Mouse (Mus musculus): ENCODE data around the gene Sel1l. TPM values are rescaled to one million over a fixed set of nuclear protein-coding genes. Genes with fewer than 3 reads are reported as not detected.
A peak's percentile ranks its signal among the peaks of the same experiment; 100 is the strongest.

The Sel1l gene
- total RNA-seq, 2 experiments from 2014 or later: 165 to 179 TPM

DNA sequence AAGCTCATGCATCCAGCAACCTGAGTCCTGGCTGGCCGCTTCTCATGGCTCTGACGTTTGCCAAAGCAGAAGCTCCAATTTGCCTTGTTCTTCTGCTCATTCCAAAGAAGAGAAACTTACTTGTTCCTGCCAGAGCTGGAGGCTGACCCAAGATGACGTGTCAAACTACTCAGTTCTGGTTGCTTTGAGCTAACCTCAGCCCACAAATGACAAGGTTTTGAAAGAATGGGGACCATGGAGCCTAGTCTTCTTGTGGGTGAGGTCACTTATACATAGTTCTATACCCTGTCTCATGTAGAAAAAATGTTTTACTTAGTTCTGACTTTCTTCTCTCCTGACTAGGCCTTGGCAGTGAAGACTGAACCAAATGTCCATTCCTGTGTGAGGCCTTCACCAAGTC lies 68.4 kb downstream of the Sel1l start:
- no peak for DNase-seq (ENCODE audit: low spot score in 2 of 2)

DNA sequence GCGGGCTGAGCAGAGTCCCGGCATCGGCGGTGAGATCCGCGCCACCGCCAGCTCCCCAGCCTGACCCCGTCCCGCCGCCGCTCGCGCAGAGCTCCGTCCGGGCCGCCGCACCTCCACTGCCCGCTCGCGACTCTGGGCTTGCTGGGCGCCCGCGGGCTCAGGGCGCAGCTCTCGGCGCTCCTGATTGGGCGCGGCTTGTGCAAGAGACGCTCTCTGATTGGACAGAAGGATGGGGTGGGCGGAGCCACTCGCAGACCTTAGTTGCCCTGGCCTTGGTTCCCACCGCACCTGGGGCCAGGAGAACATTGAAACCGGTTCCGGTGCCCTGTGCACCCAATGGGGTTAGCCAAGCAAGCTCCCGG lies 70.0 kb downstream of the Sel1l start:
- peak; percentile 62 to 85 for DNase-seq (ENCODE audit: low spot score in 2 of 2)

DNA sequence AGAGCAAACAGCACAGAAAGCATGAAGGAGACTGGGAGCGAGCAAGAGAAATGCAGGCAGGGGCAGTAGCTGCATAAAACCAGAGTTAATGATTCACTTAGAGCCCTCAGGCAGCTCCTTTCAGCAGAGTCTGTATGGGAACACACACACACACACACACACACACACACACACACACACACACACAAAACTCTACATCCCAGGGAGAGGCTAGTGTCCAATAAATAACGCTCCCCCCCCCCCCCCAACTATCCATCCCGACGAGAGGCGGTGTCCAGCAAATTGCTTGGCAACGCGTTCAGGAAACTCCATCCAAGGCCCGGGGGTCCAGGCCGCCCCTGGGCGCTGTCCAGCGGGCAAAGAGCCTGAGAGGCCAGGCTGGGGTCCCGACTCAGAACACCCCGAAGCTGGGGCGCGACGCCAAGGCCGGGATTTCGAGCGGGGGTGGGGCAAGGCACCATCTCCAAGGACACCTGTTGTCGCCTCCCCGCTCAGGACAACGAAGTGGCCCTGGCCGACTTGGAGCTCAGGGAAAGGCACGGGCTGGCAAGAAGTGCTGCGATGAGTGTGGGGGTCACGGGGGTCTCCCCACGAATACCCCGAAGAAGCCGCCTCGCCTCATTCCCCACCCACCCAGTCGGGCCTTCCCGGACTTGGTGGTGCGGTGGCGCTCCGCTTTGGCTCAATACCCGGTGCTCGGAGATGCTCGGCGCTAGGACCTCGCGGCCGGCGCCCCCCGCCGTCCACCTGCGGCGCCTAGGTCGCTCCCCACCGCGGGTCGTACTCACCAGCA lies 70.5 kb downstream of the Sel1l start:
- DNase-seq (ENCODE audit: low spot score in 2 of 2): peak in 1 of 2 experiments; percentile 49

DNA sequence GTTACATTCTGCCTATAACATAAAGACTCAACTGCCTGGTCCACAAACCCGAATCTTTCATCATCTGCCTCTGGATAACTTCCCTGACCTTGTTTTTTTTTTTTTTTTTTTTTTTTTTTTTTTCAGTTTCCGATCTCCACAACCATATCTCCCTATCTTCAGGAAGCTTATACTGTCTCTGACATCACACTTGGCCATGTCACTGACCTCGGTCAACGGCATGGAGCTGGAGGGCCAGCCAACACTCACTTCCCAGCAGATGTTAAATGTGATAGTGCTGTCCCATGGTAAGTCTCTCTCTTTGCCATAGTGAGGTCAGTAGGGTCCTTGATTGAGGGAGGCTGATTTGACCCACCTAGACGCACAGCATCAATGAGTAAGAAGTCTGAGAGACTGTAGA lies 72.6 kb downstream of the Sel1l start:
- DNase-seq (ENCODE audit: low spot score in 2 of 2): no peak

DNA sequence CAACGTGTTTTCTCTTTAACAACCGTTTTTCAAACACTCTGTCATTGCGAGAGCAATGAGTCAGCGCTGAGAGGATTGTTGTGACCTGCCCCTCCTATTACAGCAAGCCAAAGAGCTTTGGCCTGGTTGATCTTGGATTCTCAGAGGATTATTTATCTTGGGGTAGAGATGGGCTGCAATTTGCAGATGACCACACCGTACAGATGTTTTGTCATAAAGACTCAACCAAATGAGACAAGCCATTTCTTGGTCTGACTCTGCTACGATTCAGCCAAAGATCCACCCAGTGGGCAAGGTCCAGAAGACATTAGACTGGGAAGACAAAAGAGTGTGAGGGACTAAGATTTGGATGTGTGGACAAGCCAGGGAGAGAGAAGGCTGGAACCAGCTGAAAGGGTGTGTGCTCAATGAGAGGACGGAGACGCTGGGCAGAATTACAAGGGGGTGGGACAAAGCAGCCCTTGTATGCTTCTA lies 74.1 kb downstream of the Sel1l start:
- DNase-seq (ENCODE audit: low spot score in 2 of 2): no peak

DNA sequence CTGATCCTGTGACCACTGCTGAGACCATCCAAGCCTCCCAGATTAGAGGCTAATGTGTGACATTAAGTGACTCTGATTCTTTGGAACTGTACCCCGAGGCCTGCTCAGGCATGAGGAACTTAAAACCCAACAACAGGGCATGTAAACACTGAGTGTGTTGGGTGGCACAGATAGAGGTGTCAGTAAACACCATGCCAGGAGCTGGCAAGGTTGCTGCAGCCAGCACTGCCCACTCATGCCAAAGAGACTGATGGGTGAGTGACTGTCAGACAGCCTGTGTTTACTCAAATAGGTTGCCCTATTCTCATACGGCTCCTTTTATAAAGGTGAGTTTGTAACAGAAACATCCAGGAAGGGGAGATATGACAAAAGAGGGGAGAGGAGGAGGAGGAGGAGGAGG lies 80.1 kb downstream of the Sel1l start:
- DNase-seq (ENCODE audit: low spot score in 2 of 2): no peak

DNA sequence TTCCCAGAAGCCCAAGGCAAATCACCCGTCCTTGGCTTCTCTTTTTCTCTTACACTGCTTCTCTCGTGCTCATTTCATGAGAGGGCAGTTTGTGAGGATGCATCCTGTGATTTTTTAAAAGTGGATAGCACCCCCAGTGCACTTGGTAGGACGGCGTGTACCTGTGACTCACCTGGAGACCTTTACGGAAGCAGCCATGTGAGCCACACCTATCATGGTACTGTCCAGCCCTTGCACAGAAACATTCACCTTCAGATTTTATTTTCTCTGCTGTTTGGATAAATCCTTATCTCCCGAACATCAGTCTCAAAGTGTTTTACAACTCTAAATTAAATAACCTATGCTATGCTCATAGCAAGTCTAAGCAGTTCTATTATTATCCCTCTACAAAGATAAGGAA lies 80.8 kb downstream of the Sel1l start:
- DNase-seq (ENCODE audit: low spot score in 2 of 2): no peak

DNA sequence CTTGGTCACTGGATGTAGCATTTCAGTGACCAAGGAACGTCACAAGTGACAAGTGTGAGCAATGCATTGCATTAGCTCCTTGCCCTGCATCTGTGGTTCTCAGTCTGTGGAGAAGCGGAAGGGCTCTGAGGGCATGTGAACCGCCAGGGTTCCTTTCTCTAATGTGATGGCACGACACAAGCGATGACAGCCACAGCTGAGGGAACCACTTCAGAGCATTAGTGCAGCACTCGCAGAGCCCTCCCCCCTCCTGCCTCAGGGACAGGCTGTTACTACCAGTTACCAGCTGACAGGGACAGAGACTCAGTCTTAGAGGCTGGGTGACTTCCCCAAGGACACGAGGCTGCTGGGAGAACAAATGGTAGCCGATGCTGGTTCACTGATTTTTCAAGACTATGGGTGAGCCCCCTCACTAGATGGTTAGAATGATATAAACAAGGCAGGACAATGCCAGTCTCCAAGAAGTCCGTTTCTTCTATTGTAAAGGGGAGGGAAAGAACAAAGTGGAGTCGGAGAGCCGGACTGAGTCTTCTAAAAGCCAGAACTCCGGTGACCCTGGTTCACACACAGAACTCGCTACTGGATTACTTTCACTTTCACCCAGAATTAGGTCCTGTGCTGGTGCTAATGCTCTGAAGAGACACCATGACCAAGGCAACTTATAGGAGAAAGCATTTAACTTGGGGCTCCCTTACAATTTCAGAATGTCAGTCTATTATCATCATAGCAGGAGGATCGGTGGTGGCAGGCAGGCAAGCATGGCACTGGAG lies 82.4 kb downstream of the Sel1l start:
- DNase-seq (ENCODE audit: low spot score in 2 of 2): peak in 1 of 2 experiments; percentile 74

DNA sequence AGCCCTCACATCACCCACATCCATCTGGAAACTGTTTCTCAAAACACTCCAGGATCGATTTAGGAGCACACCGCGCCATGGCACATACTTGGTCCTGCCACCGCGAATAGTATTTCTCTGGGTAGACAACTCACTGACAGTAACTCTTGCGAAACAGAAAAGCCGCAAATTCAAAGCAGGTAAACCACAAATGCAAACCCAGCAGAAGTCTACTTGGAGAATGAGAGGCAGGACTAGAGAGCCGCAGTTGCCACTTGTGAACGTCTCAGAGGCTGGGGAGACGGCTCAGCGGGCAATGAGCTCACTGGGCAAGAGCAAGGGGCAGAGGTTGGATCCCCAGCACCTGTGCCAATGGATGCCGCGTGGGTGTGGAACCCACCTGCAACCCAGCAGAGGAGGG lies 83.5 kb downstream of the Sel1l start:
- DNase-seq (ENCODE audit: low spot score in 2 of 2): no peak

DNA sequence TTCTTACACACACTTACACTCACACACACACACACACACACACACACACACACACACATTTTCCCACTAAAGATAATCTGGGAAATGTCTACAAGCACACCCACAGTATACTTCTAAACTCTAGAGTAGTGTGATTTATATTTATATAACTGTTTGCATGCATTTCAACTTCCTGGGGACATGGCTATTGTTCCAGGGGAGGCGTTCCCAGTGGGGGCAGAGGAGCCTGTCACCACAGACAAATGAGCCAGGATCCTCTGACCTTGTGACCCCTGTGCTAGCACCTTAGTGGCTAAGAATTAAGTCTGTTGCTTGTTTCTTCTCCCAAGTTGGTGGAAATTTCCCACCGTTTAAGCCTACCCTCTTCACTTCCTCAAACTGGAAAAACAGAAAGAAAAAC lies 83.9 kb downstream of the Sel1l start:
- DNase-seq (ENCODE audit: low spot score in 2 of 2): no peak

DNA sequence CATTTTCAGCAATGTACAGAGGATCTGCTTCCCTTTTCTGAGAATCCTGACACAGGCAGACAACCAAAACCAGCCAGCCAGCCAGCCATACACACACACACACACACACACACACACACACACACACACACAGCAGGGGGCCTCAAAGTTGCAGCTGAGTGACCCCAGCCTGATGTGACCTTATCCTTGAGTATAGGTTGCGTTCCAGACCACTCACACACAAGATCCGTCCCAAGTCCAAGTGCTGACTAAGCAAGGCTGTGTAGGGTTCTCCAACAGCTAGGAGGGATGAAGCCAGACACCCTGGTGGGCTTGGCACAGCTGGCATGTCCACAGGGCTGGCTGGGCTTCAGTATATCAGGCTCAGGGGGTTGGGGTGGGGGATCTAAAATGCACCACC lies 84.5 kb downstream of the Sel1l start:
- no peak for DNase-seq (ENCODE audit: low spot score in 2 of 2)

DNA sequence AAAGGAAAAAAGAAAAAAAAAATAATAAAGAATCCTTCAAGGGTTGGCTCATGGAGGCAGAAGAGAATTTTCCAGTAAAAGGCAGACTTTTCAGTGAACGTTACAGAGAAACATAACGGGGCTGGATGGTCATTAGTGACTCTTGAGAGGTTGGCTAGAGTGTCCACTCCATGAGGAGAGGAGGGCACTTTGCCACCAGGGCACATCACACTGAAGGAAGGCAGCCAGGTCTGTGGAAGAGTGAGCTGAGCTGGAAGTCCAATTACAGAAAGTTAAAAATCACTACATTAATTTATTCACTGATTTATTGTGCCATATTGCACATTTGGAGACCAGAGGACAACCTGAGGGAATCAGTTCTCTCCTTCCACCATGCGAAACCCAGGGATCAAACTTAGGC lies 89.1 kb downstream of the Sel1l start:
- DNase-seq (ENCODE audit: low spot score in 2 of 2): no peak

DNA sequence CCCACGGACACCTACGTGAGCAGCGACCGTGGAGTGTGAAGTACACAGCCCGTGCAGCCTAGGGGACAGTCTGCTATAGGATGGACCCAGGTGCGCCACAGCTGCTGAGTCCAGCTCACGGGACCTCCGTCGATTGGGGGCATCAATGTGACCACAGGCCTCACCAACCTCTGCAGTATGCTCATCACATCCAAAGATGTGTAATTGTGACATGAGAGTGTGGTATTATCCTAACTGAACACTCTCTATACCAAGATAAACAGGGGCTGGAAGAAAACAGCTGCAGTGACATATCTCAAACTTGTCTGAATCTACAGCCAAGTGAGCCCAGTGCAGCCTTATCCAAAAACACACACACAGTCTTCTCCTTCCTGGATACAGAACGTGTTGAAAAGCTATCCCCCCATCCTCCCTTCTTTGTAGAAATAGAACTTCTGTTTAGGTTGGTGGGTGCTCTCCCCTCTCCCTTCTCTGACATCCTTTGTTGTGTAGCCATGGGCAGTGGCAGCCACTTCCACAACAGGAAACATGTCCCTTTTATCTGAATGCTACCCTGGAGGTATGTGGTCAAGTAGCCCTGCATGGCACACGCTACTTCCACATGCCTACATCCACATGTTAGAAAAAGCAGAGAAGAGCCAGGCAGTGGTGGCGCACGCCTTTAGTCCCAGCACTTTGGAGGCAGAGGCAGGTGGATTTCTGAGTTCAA lies 90.9 kb downstream of the Sel1l start:
- DNase-seq (ENCODE audit: low spot score in 2 of 2): no peak

DNA sequence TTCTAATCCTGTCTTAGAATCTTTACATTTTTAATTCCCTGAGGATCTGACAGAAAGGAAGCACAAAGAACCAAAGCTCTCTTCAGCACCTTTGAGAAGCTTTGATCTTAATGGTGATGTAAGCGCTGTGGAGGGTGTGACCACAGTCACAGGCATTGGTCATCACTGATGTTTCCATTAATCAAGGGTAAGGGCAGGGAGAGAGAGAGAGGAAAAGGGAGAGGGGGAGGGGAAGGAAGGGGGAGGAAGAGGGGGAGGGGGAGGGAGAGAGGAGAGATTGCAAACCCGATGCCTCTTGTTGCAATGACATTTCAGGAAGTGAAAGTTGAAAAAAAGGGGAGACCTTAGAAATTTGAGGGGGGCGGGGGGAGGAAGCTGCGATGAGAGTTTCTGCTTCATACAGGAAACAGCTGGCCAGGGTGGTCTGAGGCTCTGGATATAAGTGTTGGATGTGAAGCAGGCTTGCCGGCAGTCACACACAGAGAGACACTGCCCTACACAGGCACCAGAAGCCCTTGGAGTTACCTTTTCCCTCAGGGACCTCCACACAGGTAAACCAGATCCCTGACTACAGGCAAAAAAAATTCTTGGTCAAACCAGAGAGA lies 92.3 kb downstream of the Sel1l start:
- no peak for DNase-seq (ENCODE audit: low spot score in 2 of 2)

Small RNA genes lying within 50 kb of the gene (microRNA-seq; reads per million reads assigned to microRNA genes)
- 0 reads per million in 2 experiments for gene Gm22015

Other genes starting within 250 kb of the Sel1l start
- gene Ston2, start 60.8 kb downstream of the Sel1l start, total RNA-seq (2021): 10 to 100 TPM; 31.4 to 35.4 TPM